In the genomic region with DNA sequence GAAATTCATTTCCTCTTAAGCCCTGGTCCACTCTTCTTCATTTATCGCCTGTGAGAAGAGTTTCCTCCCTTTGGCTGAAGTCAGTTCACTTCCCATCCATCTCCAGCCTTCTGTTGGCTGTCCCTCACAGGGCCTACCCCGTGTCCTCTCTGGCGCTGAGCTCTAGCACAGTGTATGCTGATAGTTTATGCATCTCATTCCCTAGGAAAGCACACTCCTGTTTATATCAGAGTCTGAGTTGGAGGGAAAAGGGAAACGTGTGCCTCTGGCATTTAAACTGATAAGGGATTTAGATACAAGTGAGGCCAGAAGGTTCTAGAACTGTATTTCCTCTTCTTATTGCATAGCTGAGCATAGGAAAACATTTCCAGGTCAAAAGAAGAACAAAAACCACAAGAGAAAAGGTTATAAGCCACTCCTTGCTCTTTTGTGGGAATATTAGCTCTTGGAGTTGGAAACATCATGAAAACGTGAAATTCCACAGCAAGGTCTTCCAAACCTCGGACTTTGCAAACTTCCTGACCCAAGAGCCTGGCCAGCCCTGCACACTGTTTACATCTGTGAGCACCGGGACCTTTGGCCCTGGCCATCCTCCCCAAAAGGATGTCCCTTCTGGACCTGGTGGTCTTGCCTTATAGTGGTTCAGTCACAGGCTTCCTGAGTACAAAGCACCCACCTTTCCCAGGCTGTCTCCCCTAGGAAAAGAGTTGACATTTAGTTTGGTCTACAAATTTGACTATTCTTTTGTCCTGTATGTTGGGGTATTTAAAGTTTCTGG, we compare ENCODE assay signal across 20 mouse cellular contexts.
A peak's percentile ranks its signal among the peaks of the same experiment; 100 is the strongest.
DNase-seq lines count a peak whose midpoint lies in the region; ATAC-seq and TF ChIP-seq lines count a peak whose summit lies in the region.
"Had no signal": no experiment of that assay in that cellular context is flagged by ENCODE, and none has a peak within 500 bp of the region (broad histone marks: within the 10 kb centered on the region; RNA-seq: fewer than 3 reads in every experiment).

No protein-coding gene starts in this region.

- WGBS in heart, embryonic 13.5 days = 41% methylated on average over 7 of the region's 7 CpGs
- WGBS in liver, embryonic 16.5 days (ENCODE audit: insufficient replicate concordance) = 43% methylated on average over 7 of the region's 7 CpGs
- WGBS in liver, embryonic 11.5 days = 53% methylated on average over 7 of the region's 7 CpGs

- no peak for DNase-seq in heart, postnatal 25 days (ENCODE audit: low spot score)
- no peak for DNase-seq in liver, embryonic 11.5 days (ENCODE audit: low spot score)
- DNase-seq in testis, postnatal 14 days (ENCODE audit: low spot score) = no peak
- DNase-seq in testis, postnatal 10 days (ENCODE audit: low spot score) = peak; percentile 32
- DNase-seq in adrenal gland, adult 2 months = no peak
- DNase-seq: adrenal gland, postnatal 10 days; cerebellum, adult 18-20 months; cerebellum, postnatal 14 days; kidney, adult 8-10 months; kidney, postnatal 14 days; liver, embryonic 13.5 days had no signal

- peaks cover 19% of the 10 kb centered on the region for H3K4me1 ChIP-seq in heart, embryonic 13.5 days
- H3K4me1 ChIP-seq in liver, embryonic 16.5 days (ENCODE audit: control insufficient read depth, low read depth, low read length) = no peaks in the 10 kb centered on the region
- H3K4me1 ChIP-seq in liver, embryonic 11.5 days (replicated peaks; ENCODE audit: control insufficient read depth, insufficient read depth, low read length) = no peaks in the 10 kb centered on the region
- H3K4me1 ChIP-seq in testis, adult 2 months (ENCODE audit: control insufficient read depth, insufficient read depth, low read length) = no peaks in the 10 kb centered on the region
- H3K4me1 ChIP-seq: forebrain, embryonic 10.5 days; hindbrain, embryonic 15.5 days; limb, embryonic 10.5 days; stomach, embryonic 15.5 days had no signal

- no peak overlapping the region for H3K4me3 ChIP-seq in heart, embryonic 13.5 days
- no peak overlapping the region for H3K4me3 ChIP-seq in liver, embryonic 16.5 days (ENCODE audit: low read depth, low read length)
- no peak overlapping the region for H3K4me3 ChIP-seq in liver, embryonic 11.5 days (ENCODE audit: low read depth, low read length)
- no peak overlapping the region for H3K4me3 ChIP-seq in testis, adult 2 months (ENCODE audit: control insufficient read depth, low read depth, low read length)
- H3K4me3 ChIP-seq: forebrain, embryonic 10.5 days; hindbrain, embryonic 15.5 days; limb, embryonic 10.5 days; liver, embryonic 13.5 days; stomach, embryonic 15.5 days had no signal

- TF ChIP-seq CTCF in testis, adult 2 months (IDR thresholded peaks at IDR 0.05; ENCODE audit: control insufficient read depth, insufficient read depth, insufficient replicate concordance, low read depth, low read length) = no peak

- H3K27me3 ChIP-seq in heart, embryonic 13.5 days (replicated peaks) = no peaks in the 10 kb centered on the region
- no peaks in the 10 kb centered on the region for H3K27me3 ChIP-seq in liver, embryonic 16.5 days (ENCODE audit: control insufficient read depth, insufficient read depth, low read depth, low read length)
- H3K27me3 ChIP-seq in liver, embryonic 11.5 days (replicated peaks; ENCODE audit: control insufficient read depth, insufficient read depth, low read length) = no peaks in the 10 kb centered on the region; the same call in 1 of the 2 replicates
- H3K27me3 ChIP-seq in testis, adult 2 months (ENCODE audit: control insufficient read depth, insufficient read depth, low read length) = no peaks in the 10 kb centered on the region
- H3K27me3 ChIP-seq: hindbrain, embryonic 15.5 days; liver, embryonic 13.5 days; stomach, embryonic 15.5 days had no signal

- no peaks in the 10 kb centered on the region for H3K36me3 ChIP-seq in heart, embryonic 13.5 days
- no peaks in the 10 kb centered on the region for H3K36me3 ChIP-seq in liver, embryonic 16.5 days (ENCODE audit: control insufficient read depth, insufficient read depth)
- no peaks in the 10 kb centered on the region for H3K36me3 ChIP-seq in liver, embryonic 11.5 days (ENCODE audit: control insufficient read depth, insufficient read depth, low read length)
- H3K36me3 ChIP-seq in testis, adult 2 months (ENCODE audit: control insufficient read depth, insufficient read depth, low read length) = no peaks in the 10 kb centered on the region
- H3K36me3 ChIP-seq: forebrain, embryonic 10.5 days; hindbrain, embryonic 15.5 days; limb, embryonic 10.5 days; liver, embryonic 13.5 days; stomach, embryonic 15.5 days had no signal

- no peak overlapping the region for H3K4me2 ChIP-seq in heart, embryonic 13.5 days
- no peak overlapping the region for H3K4me2 ChIP-seq in liver, embryonic 16.5 days (ENCODE audit: low read depth, low read length)
- no peak overlapping the region for H3K4me2 ChIP-seq in liver, embryonic 11.5 days
- H3K4me2 ChIP-seq: hindbrain, embryonic 15.5 days; liver, embryonic 13.5 days; midbrain, embryonic 11.5 days; stomach, embryonic 15.5 days had no signal

- no peak for TF ChIP-seq POLR2A in testis, adult 2 months (IDR thresholded peaks at IDR 0.05; ENCODE audit: control insufficient read depth, low read depth, low read length)

- intact Hi-C loops in heart, postnatal 25 days (cut with DNase I) = no loop called here

- no peak for ATAC-seq in heart, embryonic 13.5 days (ENCODE audit: extremely low read depth, insufficient number of reproducible peaks, low FRiP score, low TSS enrichment)
- ATAC-seq in liver, embryonic 16.5 days (ENCODE audit: low read depth) = peak; percentile 35; the same call in 1 of the 2 replicates
- no peak for ATAC-seq in liver, embryonic 11.5 days (replicated peaks; ENCODE audit: low FRiP score)
- ATAC-seq: activated CD4-positive, CD25-positive, alpha-beta regulatory T cell, adult 4 months had no signal

- H3K9me3 ChIP-seq in heart, embryonic 13.5 days = no peaks in the 10 kb centered on the region
- H3K9me3 ChIP-seq in liver, embryonic 16.5 days (replicated peaks; ENCODE audit: control insufficient read depth, low read length) = no peaks in the 10 kb centered on the region
- H3K9me3 ChIP-seq in liver, embryonic 11.5 days (ENCODE audit: control insufficient read depth, low read length) = no peaks in the 10 kb centered on the region
- H3K9me3 ChIP-seq: forebrain, embryonic 10.5 days; hindbrain, embryonic 15.5 days; limb, embryonic 10.5 days; liver, embryonic 13.5 days; stomach, embryonic 15.5 days had no signal

- H3K9ac ChIP-seq in heart, embryonic 13.5 days = no peak overlapping the region; the same call in 1 of the 2 replicates
- no peak overlapping the region for H3K9ac ChIP-seq in liver, embryonic 16.5 days (ENCODE audit: low read depth, low read length)
- H3K9ac ChIP-seq in liver, embryonic 11.5 days (ENCODE audit: low read depth, low read length) = no peak overlapping the region
- H3K9ac ChIP-seq: hindbrain, embryonic 15.5 days; liver, embryonic 13.5 days; stomach, embryonic 15.5 days had no signal

- peak overlapping the region; percentile 2 for H3K27ac ChIP-seq in heart, embryonic 13.5 days (replicated peaks)
- no peak overlapping the region for H3K27ac ChIP-seq in liver, embryonic 16.5 days (ENCODE audit: low read length)
- no peak overlapping the region for H3K27ac ChIP-seq in liver, embryonic 11.5 days (ENCODE audit: low read depth, low read length)
- peak overlapping the region; percentile 40 for H3K27ac ChIP-seq in testis, adult 2 months (ENCODE audit: control insufficient read depth, insufficient read depth, low read depth, low read length)
- H3K27ac ChIP-seq: forebrain, embryonic 10.5 days; hindbrain, embryonic 15.5 days; limb, embryonic 10.5 days; liver, embryonic 13.5 days; stomach, embryonic 15.5 days had no signal

Comparison
In these comparisons a context has a peak if more than half of its experiments do, and no peak if none do; other contexts are left out.
1. H3K27ac ChIP-seq: peak in heart, embryonic 13.5 days (single experiment) and testis, adult 2 months (single experiment); none in liver, embryonic 16.5 days (single experiment) and liver, embryonic 11.5 days (single experiment).